Mouse (Mus musculus) embryonic facial prominence, embryonic 15.5 days (tissue): Measurements from ENCODE around the gene 4933403O08Rik. TPM values are rescaled to one million over a fixed set of nuclear protein-coding genes. Genes with fewer than 3 reads are reported as not detected.

Source experiments
- ATAC-seq: fragments of 200-750 bp; cut with Nextera tagmentation; 2 replicates; pipeline ENCODE4 v1.8.0; 2017; ENCODE audit warnings: low read depth, moderate TSS enrichment; ENCODE audit not compliant: insufficient number of reproducible peaks, low FRiP score, low TSS enrichment
- H3K27ac ChIP-seq: fragments of 300-500 bp; sonication (generic); replicated peaks from 2 replicates; pipeline ENCODE4 v1.5.1; 2015; ENCODE audit warnings: mild to moderate bottlenecking, inconsistent platforms
- H3K27me3 ChIP-seq: fragments of 300-500 bp; sonication (generic); 2 replicates; pipeline ENCODE4 v1.6.1; 2015; ENCODE audit warnings: inconsistent platforms
- H3K36me3 ChIP-seq: fragments of 300-500 bp; sonication (generic); 2 replicates; pipeline ENCODE4 v1.6.1; 2015; ENCODE audit warnings: mild to moderate bottlenecking, inconsistent platforms
- H3K4me1 ChIP-seq: fragments of 300-500 bp; sonication (generic); 2 replicates; pipeline ENCODE4 v1.6.1; 2015; ENCODE audit warnings: inconsistent platforms
- H3K4me2 ChIP-seq: fragments of 300-500 bp; sonication (generic); replicated peaks from 2 replicates; pipeline ENCODE4 v1.6.1; 2015; ENCODE audit warnings: mild to moderate bottlenecking, inconsistent platforms
- H3K4me3 ChIP-seq: fragments of 300-500 bp; sonication (generic); replicated peaks from 2 replicates; pipeline ENCODE4 v1.5.1; 2015; ENCODE audit warnings: mild to moderate bottlenecking, inconsistent platforms
- H3K9ac ChIP-seq: fragments of 300-500 bp; sonication (generic); 2 replicates; pipeline ENCODE4 v1.6.1; 2015; ENCODE audit warnings: inconsistent platforms
- H3K9me3 ChIP-seq: fragments of 300-500 bp; sonication (generic); replicated peaks from 2 replicates; pipeline ENCODE4 v1.6.1; 2016; ENCODE audit warnings: inconsistent platforms
- WGBS: fragments of 180-500 bp; shearing (Covaris S2); methylation state at CpG from one replicate; pipeline ENCODE4 v1.1.7; 2015; 5-methylcytosine and 5-hydroxymethylcytosine counted together
- polyA plus RNA-seq: library from polyadenylated mRNA; unstranded; fragments of >200 nt; fragmentation: Nextera tagmentation; extraction: Ambion mirVana; gene quantifications from 2 replicates; pipeline ENCODE4 v1.2.1, GENCODE M21; 2015

Gene 4933403O08Rik
- 0.12 TPM in 1 of 2 replicates, not detected in the other for polyA plus RNA-seq

GRCm38 (mm10) chrX:112238749-112239148 lies at the start of gene 4933403O08Rik:
Gene 4933403O08Rik (plus strand): TSS chrX:112239049.
- H3K27me3 ChIP-seq = no peaks in the 10 kb centered on the region
- H3K9me3 ChIP-seq = no peaks in the 10 kb centered on the region
- H3K36me3 ChIP-seq = no peaks in the 10 kb centered on the region
- H3K4me1 ChIP-seq = no peaks in the 10 kb centered on the region
- H3K9ac ChIP-seq = no peak within 1 kb of the TSS
- H3K27ac ChIP-seq = no peak within 1 kb of the TSS
- ATAC-seq = no peak
- H3K4me2 ChIP-seq = no peak within 1 kb of the TSS
- 90% methylated on average over 3 of the region's 3 CpGs for WGBS
- no peak within 1 kb of the TSS for H3K4me3 ChIP-seq

GRCm38 (mm10) chrX:112242916-112243315 lies 4.1 kb downstream of the 4933403O08Rik start:
- Histone ChIP-seq H3K9ac (no peak overlapping the region), H3K27ac (no peak overlapping the region), H3K9me3 (no peaks in the 10 kb centered on the region), H3K27me3 (no peaks in the 10 kb centered on the region), H3K4me2 (no peak overlapping the region), H3K36me3 (no peaks in the 10 kb centered on the region), H3K4me3 (no peak overlapping the region), H3K4me1 (no peaks in the 10 kb centered on the region)
- 76% methylated on average over 1 of the region's 1 CpGs for WGBS
- no peak for ATAC-seq

- no peak overlapping the region for H3K4me2 ChIP-seq
- no peaks in the 10 kb centered on the region for H3K36me3 ChIP-seq
- 67% methylated on average over 2 of the region's 2 CpGs for whole genome bisulfite sequencing
- no peaks in the 10 kb centered on the region for H3K9me3 ChIP-seq
- no peak overlapping the region for H3K27ac ChIP-seq
- no peak overlapping the region for H3K9ac ChIP-seq
- no peak for ATAC-seq
- no peaks in the 10 kb centered on the region for H3K27me3 ChIP-seq
- no peaks in the 10 kb centered on the region for H3K4me1 ChIP-seq
- H3K4me3 ChIP-seq = no peak overlapping the region
These were observed 16.7 kb downstream of the 4933403O08Rik start for GRCm38 (mm10) chrX:112255513-112255912.

- ATAC-seq = no peak
- no peaks in the 10 kb centered on the region for H3K9me3 ChIP-seq
- no peaks in the 10 kb centered on the region for H3K27me3 ChIP-seq
- 71% methylated on average over 1 of the region's 1 CpGs for WGBS
- no peak overlapping the region for H3K9ac ChIP-seq
- H3K4me3 ChIP-seq = no peak overlapping the region
- H3K4me1 ChIP-seq = no peaks in the 10 kb centered on the region
- no peaks in the 10 kb centered on the region for H3K36me3 ChIP-seq
- H3K27ac ChIP-seq = no peak overlapping the region
- H3K4me2 ChIP-seq = no peak overlapping the region
These were observed 34.7 kb downstream of the 4933403O08Rik start for GRCm38 (mm10) chrX:112273550-112273949.

Other genes starting within 250 kb of the 4933403O08Rik start
- gene Tex16, start 228.0 kb upstream of the 4933403O08Rik start, polyA plus RNA-seq = 1.3 and 1.8 TPM in 2 replicates
- gene Apool, start 72.3 kb downstream of the 4933403O08Rik start, polyA plus RNA-seq = 48.3 and 58.0 TPM in 2 replicates
- not detected in 2 replicates for gene Satl1, start 167.7 kb downstream of the 4933403O08Rik start, polyA plus RNA-seq